Mouse (Mus musculus): ENCODE data around the gene Shc3. TPM values are rescaled to one million over a fixed set of nuclear protein-coding genes. Genes with fewer than 3 reads are reported as not detected.

Shc3 gene
- total RNA-seq, 2 experiments from 2014 or later: not detected

- ATAC-seq (replicated peaks; ENCODE audit: low FRiP score, poor library complexity, severe bottlenecking): no peak
These were observed 145.6 kb downstream of the Shc3 start for GRCm38 (mm10) chr13:51423647-51424046.

GRCm38 (mm10) chr13:51420861-51421260 lies 148.4 kb downstream of the Shc3 start:
- no peak for ATAC-seq (replicated peaks; ENCODE audit: low FRiP score, poor library complexity, severe bottlenecking)

- ATAC-seq (replicated peaks; ENCODE audit: low FRiP score, poor library complexity, severe bottlenecking): no peak
These were observed 149.7 kb downstream of the Shc3 start for GRCm38 (mm10) chr13:51419501-51419900.

GRCm38 (mm10) chr13:51418942-51419451 lies 150.2 kb downstream of the Shc3 start:
- no peak for ATAC-seq (replicated peaks; ENCODE audit: low FRiP score, poor library complexity, severe bottlenecking)

- no peak for ATAC-seq (replicated peaks; ENCODE audit: low FRiP score, poor library complexity, severe bottlenecking)
These were observed 150.8 kb downstream of the Shc3 start for GRCm38 (mm10) chr13:51418268-51418941.

GRCm38 (mm10) chr13:51417796-51418195 lies 151.4 kb downstream of the Shc3 start:
- ATAC-seq (replicated peaks; ENCODE audit: low FRiP score, poor library complexity, severe bottlenecking): no peak

- no peak for ATAC-seq (replicated peaks; ENCODE audit: low FRiP score, poor library complexity, severe bottlenecking)
These were observed 152.5 kb downstream of the Shc3 start for GRCm38 (mm10) chr13:51416727-51417126.

- no peak for ATAC-seq (replicated peaks; ENCODE audit: low FRiP score, poor library complexity, severe bottlenecking)
These were observed 155.8 kb downstream of the Shc3 start for GRCm38 (mm10) chr13:51413461-51413860.

GRCm38 (mm10) chr13:51411696-51412430 lies 157.4 kb downstream of the Shc3 start:
- no peak for ATAC-seq (replicated peaks; ENCODE audit: low FRiP score, poor library complexity, severe bottlenecking)

GRCm38 (mm10) chr13:51411243-51411642 lies 158.0 kb downstream of the Shc3 start:
- ATAC-seq (replicated peaks; ENCODE audit: low FRiP score, poor library complexity, severe bottlenecking): no peak

GRCm38 (mm10) chr13:51409936-51410481 lies 159.2 kb downstream of the Shc3 start:
- ATAC-seq (replicated peaks; ENCODE audit: low FRiP score, poor library complexity, severe bottlenecking): no peak

GRCm38 (mm10) chr13:51408519-51409001 lies 160.7 kb downstream of the Shc3 start, which contains the start of gene S1pr3:
S1pr3 (plus strand) TSS chr13:51408639.
- no peak for ATAC-seq (replicated peaks; ENCODE audit: low FRiP score, poor library complexity, severe bottlenecking)

GRCm38 (mm10) chr13:51407541-51408217 lies 161.5 kb downstream of the Shc3 start:
- ATAC-seq (replicated peaks; ENCODE audit: low FRiP score, poor library complexity, severe bottlenecking): no peak

GRCm38 (mm10) chr13:51405731-51406320 lies 163.4 kb downstream of the Shc3 start:
- ATAC-seq (replicated peaks; ENCODE audit: low FRiP score, poor library complexity, severe bottlenecking): no peak

- no peak for ATAC-seq (replicated peaks; ENCODE audit: low FRiP score, poor library complexity, severe bottlenecking)
These were observed 164.7 kb downstream of the Shc3 start for GRCm38 (mm10) chr13:51404566-51404965.

- ATAC-seq (replicated peaks; ENCODE audit: low FRiP score, poor library complexity, severe bottlenecking): no peak
These were observed 168.3 kb downstream of the Shc3 start for GRCm38 (mm10) chr13:51400736-51401501.

- no peak for ATAC-seq (replicated peaks; ENCODE audit: low FRiP score, poor library complexity, severe bottlenecking)
These were observed 169.0 kb downstream of the Shc3 start for GRCm38 (mm10) chr13:51400186-51400719.

GRCm38 (mm10) chr13:51399562-51399961 lies 169.7 kb downstream of the Shc3 start:
- ATAC-seq (replicated peaks; ENCODE audit: low FRiP score, poor library complexity, severe bottlenecking): no peak

GRCm38 (mm10) chr13:51397861-51398260 lies 171.4 kb downstream of the Shc3 start:
- no peak for ATAC-seq (replicated peaks; ENCODE audit: low FRiP score, poor library complexity, severe bottlenecking)
